Mouse (Mus musculus) small intestine, adult 2 months (tissue): Measurements from ENCODE around the gene Btaf1.

Experiments
- CTCF ChIP-seq: fragments of 200-500 bp; IDR thresholded peaks from 2 replicates; pipeline ENCODE4 v1.5.1; 2012; ENCODE audit warnings: low read depth, mild to moderate bottlenecking, control low read depth, inconsistent platforms, low read length, moderate library complexity, mixed read lengths; ENCODE audit not compliant: insufficient replicate concordance, insufficient read length; ENCODE audit errors: extremely low read depth
- POLR2A ChIP-seq: fragments of 200-500 bp; IDR thresholded peaks from 2 replicates; pipeline ENCODE4 v1.6.1; 2012; ENCODE audit warnings: low read depth, mild to moderate bottlenecking, control low read depth, inconsistent platforms, low read length, moderate library complexity

GRCm38 (mm10) chr19:37014173-37014939 lies 88.5 kb downstream of the Btaf1 start:
- no peak for TF ChIP-seq CTCF
- no peak for TF ChIP-seq POLR2A
